ENCODE assay signal across 10 mouse cellular contexts in genomic region chr12:51969876-51970275, GRCm38 (mm10). TPM values are rescaled to one million over a fixed set of nuclear protein-coding genes. Genes with fewer than 3 reads are reported as not detected.
DNase-seq lines count a peak whose midpoint lies in the region; ATAC-seq and TF ChIP-seq lines count a peak whose summit lies in the region.
"Had no signal": no experiment of that assay in that cellular context is flagged by ENCODE, and none has a peak within 500 bp of the region (broad histone marks: within the 10 kb centered on the region; RNA-seq: fewer than 3 reads in every experiment).

No protein-coding gene starts in this region.

- no peak for TF ChIP-seq POLR2A in heart, adult 2 months (IDR thresholded peaks at IDR 0.05; ENCODE audit: insufficient read depth, low read depth, low read length)

- peak overlapping the region; percentile 62 for H3K4me2 ChIP-seq in forebrain, postnatal 0 days (ENCODE audit: low read depth)

- no peak for TF ChIP-seq EP300 in heart, adult 2 months (IDR thresholded peaks at IDR 0.05; ENCODE audit: insufficient read depth, low read depth, low read length)

- 20% methylated on average over 7 of the region's 7 CpGs for WGBS in heart, adult 2 months
- WGBS in forebrain, postnatal 0 days = 26% methylated on average over 7 of the region's 7 CpGs

- DNase-seq in heart, adult 2 months = no peak
- DNase-seq in heart, adult 18-20 months = no peak
- DNase-seq in G1E (ENCODE audit: low spot score) = no peak
- no peak for DNase-seq in forebrain, postnatal 0 days
- no peak for DNase-seq in layer of hippocampus, adult 9-11 months
- DNase-seq in spleen, adult 18-20 months = no peak
- DNase-seq in thymus, postnatal 25 days = no peak
- DNase-seq: right cerebral cortex, adult 18-20 months had no signal

- H3K27me3 ChIP-seq in heart, adult 2 months (ENCODE audit: control insufficient read depth, insufficient read depth, low read length) = no peaks in the 10 kb centered on the region
- H3K27me3 ChIP-seq in G1E (ENCODE audit: insufficient read depth, low read length) = no peaks in the 10 kb centered on the region
- no peaks in the 10 kb centered on the region for H3K27me3 ChIP-seq in forebrain, postnatal 0 days (ENCODE audit: insufficient read depth, low read length)

- peaks cover 5% of the 10 kb centered on the region for H3K4me1 ChIP-seq in heart, adult 2 months (ENCODE audit: control insufficient read depth, insufficient read depth, low read length)
- peaks cover 46% of the 10 kb centered on the region for H3K4me1 ChIP-seq in G1E (ENCODE audit: insufficient read depth, low read depth, low read length)
- H3K4me1 ChIP-seq in forebrain, postnatal 0 days (ENCODE audit: insufficient read depth) = no peaks in the 10 kb centered on the region; the same call in 1 of the 2 replicates

- peaks cover 7% of the 10 kb centered on the region for H3K9me3 ChIP-seq in G1E (replicated peaks)
- H3K9me3 ChIP-seq in forebrain, postnatal 0 days (ENCODE audit: low read length) = no peaks in the 10 kb centered on the region

- intact Hi-C loops in heart, adult 2 months (cut with DNase I) = loop anchor here (2.0 kb wide), 2 partner anchors 15 to 277 kb away; no protein-coding TSS in a partner anchor

- H3K79me2 ChIP-seq in heart, adult 2 months (replicated peaks; ENCODE audit: control insufficient read depth, insufficient read depth, low read length) = no peaks in the 10 kb centered on the region

- no peak overlapping the region; the same call in 1 of the 2 replicates for H3K9ac ChIP-seq in heart, adult 2 months (ENCODE audit: low read depth, low read length)
- H3K9ac ChIP-seq in forebrain, postnatal 0 days = no peak overlapping the region

- peak overlapping the region; percentile 87 for H3K27ac ChIP-seq in heart, adult 2 months
- no peak overlapping the region for H3K27ac ChIP-seq in forebrain, postnatal 0 days (ENCODE audit: low read depth, low read length)

- H3K4me3 ChIP-seq in heart, adult 2 months = no peak overlapping the region; the same call in none of the 2 replicates
- H3K4me3 ChIP-seq in G1E (ENCODE audit: low read depth, low read length) = peak overlapping the region; percentile 99
- H3K4me3 ChIP-seq in forebrain, postnatal 0 days (ENCODE audit: low read depth, low read length) = peak overlapping the region; percentile 88; the same call in 1 of the 2 replicates

- ATAC-seq in G1E (ENCODE audit: extremely low read depth, insufficient number of reproducible peaks, low FRiP score, poor library complexity, severe bottlenecking) = peak; percentile 18
- no peak for ATAC-seq in forebrain, postnatal 0 days
- ATAC-seq in megakaryocyte progenitor cell, adult 5-6 weeks (replicated peaks; ENCODE audit: poor library complexity) = peak; percentile 33

- H3K36me3 ChIP-seq in heart, adult 2 months (ENCODE audit: control insufficient read depth, insufficient read depth, low read length) = peaks cover 6% of the 10 kb centered on the region; the same call in 1 of the 2 replicates
- peaks cover 26% of the 10 kb centered on the region for H3K36me3 ChIP-seq in G1E (replicated peaks)
- H3K36me3 ChIP-seq in forebrain, postnatal 0 days (ENCODE audit: insufficient read depth) = no peaks in the 10 kb centered on the region

- TF ChIP-seq CTCF in heart, adult 2 months (IDR thresholded peaks at IDR 0.05) = no peak
- TF ChIP-seq CTCF in G1E (IDR thresholded peaks at IDR 0.05; ENCODE audit: low read depth, low read length) = no peak
- TF ChIP-seq CTCF in forebrain, postnatal 0 days (IDR thresholded peaks at IDR 0.05; ENCODE audit: low read depth) = no peak

RNA-seq across cellular contexts. Expression of gene Heatr5a, which starts 1.2 kb away (rescaled TPM):
- total RNA-seq in heart, adult 2 months (2021) = 10 to 100 TPM; 20.6 to 21.4 TPM
- polyA plus RNA-seq in heart, adult 2 months (2012; rRNA removed) = 23.6 and 47.9 TPM in 2 replicates
- total RNA-seq in heart, adult 18-20 months (2021) = 10 to 100 TPM; 20.7 to 21.0 TPM
- 121 and 146 TPM in 2 replicates for total RNA-seq in G1E (2014; fragmentation: Nextera tagmentation)
- 66.8 and 70.0 TPM in 2 replicates for total RNA-seq in G1E (2017)
- polyA plus RNA-seq in G1E (2012) = 7.0 and 15.1 TPM in 2 replicates
- 14.5 and 15.0 TPM in 2 replicates for total RNA-seq in forebrain, postnatal 0 days (2014; rRNA removed)
- polyA plus RNA-seq in forebrain, postnatal 0 days (2015; fragmentation: Nextera tagmentation; extraction: Ambion mirVana) = 1.3 and 2.0 TPM in 2 replicates
- total RNA-seq in megakaryocyte progenitor cell, adult 5-6 weeks (2015) = 27.8 and 43.7 TPM in 2 replicates
- total RNA-seq in megakaryocyte progenitor cell, adult 5-6 weeks (2017) = 21.2 and 30.0 TPM in 2 replicates

RNA-seq across cellular contexts. Expression of gene Dtd2, which starts 36.4 kb away (rescaled TPM):
- total RNA-seq in heart, adult 2 months (2021) = 1 to 10 TPM; 4.4 to 5.5 TPM
- polyA plus RNA-seq in heart, adult 2 months (2012; rRNA removed) = 3.9 and 5.9 TPM in 2 replicates
- 1 to 10 TPM; 5.8 to 6.7 TPM for total RNA-seq in heart, adult 18-20 months (2021)
- total RNA-seq in G1E (2014; fragmentation: Nextera tagmentation) (31.5 and 34.6 TPM in 2 replicates), G1E (2017) (12.8 and 13.2 TPM in 2 replicates)
- 8.7 and 12.1 TPM in 2 replicates for polyA plus RNA-seq in G1E (2012)
- total RNA-seq in forebrain, postnatal 0 days (2014; rRNA removed) = 16.3 and 17.9 TPM in 2 replicates
- 20.9 and 23.1 TPM in 2 replicates for polyA plus RNA-seq in forebrain, postnatal 0 days (2015; fragmentation: Nextera tagmentation; extraction: Ambion mirVana)
- 15.8 and 18.6 TPM in 2 replicates for total RNA-seq in megakaryocyte progenitor cell, adult 5-6 weeks (2015)
- total RNA-seq in megakaryocyte progenitor cell, adult 5-6 weeks (2017) = 15.8 and 16.2 TPM in 2 replicates

RNA-seq across cellular contexts. Expression of gene Gpr33, which starts 58.0 kb away (rescaled TPM):
- total RNA-seq in heart, adult 2 months (2021) = not detected
- polyA plus RNA-seq in heart, adult 2 months (2012; rRNA removed) = not detected in 2 replicates
- not detected for total RNA-seq in heart, adult 18-20 months (2021)
- total RNA-seq in G1E (2014; fragmentation: Nextera tagmentation) (not detected in 2 replicates), G1E (2017) (0.11 and 0.23 TPM in 2 replicates)
- polyA plus RNA-seq in G1E (2012) = not detected in 2 replicates
- total RNA-seq in forebrain, postnatal 0 days (2014; rRNA removed) = not detected in 2 replicates
- polyA plus RNA-seq in forebrain, postnatal 0 days (2015; fragmentation: Nextera tagmentation; extraction: Ambion mirVana) = not detected in 2 replicates
- total RNA-seq in megakaryocyte progenitor cell, adult 5-6 weeks (2015) = not detected in 2 replicates
- total RNA-seq in megakaryocyte progenitor cell, adult 5-6 weeks (2017) = not detected in 2 replicates
- total RNA-seq: gastrocnemius, postnatal 4 days had no signal
